Mouse (Mus musculus) brown adipose tissue, adult 24 weeks (tissue): ENCODE data around the gene Atl3. TPM values are rescaled to one million over a fixed set of nuclear protein-coding genes. Genes with fewer than 3 reads are reported as not detected.
"Not testable (repeated sequence)": the region's sequence is repeated elsewhere in the genome, so short reads cannot be mapped to it uniquely, and the experiment has no call there.

Experiments
- H3K27ac ChIP-seq: fragments of 200-500 bp; replicated peaks from 2 replicates; pipeline ENCODE4 v1.5.1; 2012; ENCODE audit warnings: low read depth, mild to moderate bottlenecking, low read length
- H3K4me1 ChIP-seq: fragments of 200-500 bp; 2 replicates; pipeline ENCODE4 v1.6.1; 2012; ENCODE audit warnings: low read length, mixed read lengths; ENCODE audit not compliant: control insufficient read depth, insufficient read depth, insufficient read length
- H3K4me3 ChIP-seq: fragments of 200-500 bp; 2 replicates; pipeline ENCODE4 v1.5.1; 2012; ENCODE audit warnings: low read depth, mild to moderate bottlenecking, low read length, moderate library complexity; ENCODE audit not compliant: insufficient read depth
- polyA plus RNA-seq: library from polyadenylated mRNA; stranded (reverse); fragments of >200 nt; gene quantifications from 2 replicates; pipeline ENCODE4 v1.2.4, GENCODE M21; 2012; ENCODE audit not compliant: missing spikeins, insufficient read depth, insufficient read length

Atl3 gene
- polyA plus RNA-seq, 1 experiment, result 73.5 TPM

- peaks cover 3% of the 10 kb centered on the region; the same call in 1 of the 2 replicates for H3K4me1 ChIP-seq
- no peak overlapping the region for H3K27ac ChIP-seq
- H3K4me3 ChIP-seq, result no peak overlapping the region
Observed at GRCm38 (mm10) chr19:7487680-7488079, 6.2 kb upstream of the Atl3 start.

- H3K27ac ChIP-seq, result no peak overlapping the region
- no peak overlapping the region for H3K4me3 ChIP-seq
- H3K4me1 ChIP-seq, result peaks cover 5% of the 10 kb centered on the region; the same call in 1 of the 2 replicates
Observed at GRCm38 (mm10) chr19:7491960-7492359, 1.9 kb upstream of the Atl3 start.

- no peak overlapping the region for H3K27ac ChIP-seq
- no peak overlapping the region for H3K4me3 ChIP-seq
- peaks cover 5% of the 10 kb centered on the region; the same call in 1 of the 2 replicates for H3K4me1 ChIP-seq
Observed at GRCm38 (mm10) chr19:7492682-7493081, 1.2 kb upstream of the Atl3 start.

DNA sequence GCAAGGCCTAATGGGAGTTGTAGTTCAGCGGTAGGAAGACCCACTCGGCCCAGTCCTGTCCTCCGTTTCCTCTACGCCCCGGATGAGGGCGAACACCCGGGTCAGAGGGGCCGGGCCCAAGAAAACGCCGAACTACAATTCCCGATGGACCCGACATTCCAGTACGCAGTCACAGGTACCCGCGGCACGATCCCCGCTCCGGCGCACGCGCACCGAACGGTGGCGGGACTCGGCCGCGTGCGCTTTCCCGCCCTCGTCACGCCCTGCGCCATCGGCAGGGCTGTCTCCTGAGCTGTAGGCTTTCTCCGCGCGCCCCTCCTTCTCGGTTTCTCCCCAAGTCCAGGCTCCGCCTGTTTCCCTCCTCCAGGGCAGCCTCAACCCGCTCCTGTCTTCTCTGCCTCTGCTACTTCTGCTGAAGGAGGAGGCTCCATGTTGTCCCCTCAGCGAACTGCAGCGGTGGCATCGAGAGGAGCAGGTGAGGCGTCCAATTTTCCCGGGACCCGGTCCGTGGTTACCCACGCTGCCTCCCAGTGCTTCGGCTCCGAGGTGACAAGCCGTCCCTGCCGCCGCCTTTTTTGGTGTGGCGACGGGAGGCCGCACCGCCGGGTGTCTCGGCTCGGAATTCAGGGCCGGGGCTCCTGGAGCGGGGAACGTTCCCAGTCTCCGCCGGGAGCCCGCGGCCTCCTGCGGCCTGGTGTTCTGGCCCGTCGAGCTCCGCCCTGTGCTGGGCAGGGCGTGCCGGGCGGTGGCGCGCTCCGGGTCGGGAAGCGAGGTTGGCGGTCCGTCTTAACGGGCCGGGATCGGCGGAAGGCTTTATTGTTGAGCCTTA lies 561 bp downstream of the Atl3 start:
- peak overlapping the region; percentile 87 for H3K4me3 ChIP-seq
- H3K27ac ChIP-seq, result peak overlapping the region; percentile 91
- peaks cover 2% of the 10 kb centered on the region; the same call in 1 of the 2 replicates for H3K4me1 ChIP-seq

DNA sequence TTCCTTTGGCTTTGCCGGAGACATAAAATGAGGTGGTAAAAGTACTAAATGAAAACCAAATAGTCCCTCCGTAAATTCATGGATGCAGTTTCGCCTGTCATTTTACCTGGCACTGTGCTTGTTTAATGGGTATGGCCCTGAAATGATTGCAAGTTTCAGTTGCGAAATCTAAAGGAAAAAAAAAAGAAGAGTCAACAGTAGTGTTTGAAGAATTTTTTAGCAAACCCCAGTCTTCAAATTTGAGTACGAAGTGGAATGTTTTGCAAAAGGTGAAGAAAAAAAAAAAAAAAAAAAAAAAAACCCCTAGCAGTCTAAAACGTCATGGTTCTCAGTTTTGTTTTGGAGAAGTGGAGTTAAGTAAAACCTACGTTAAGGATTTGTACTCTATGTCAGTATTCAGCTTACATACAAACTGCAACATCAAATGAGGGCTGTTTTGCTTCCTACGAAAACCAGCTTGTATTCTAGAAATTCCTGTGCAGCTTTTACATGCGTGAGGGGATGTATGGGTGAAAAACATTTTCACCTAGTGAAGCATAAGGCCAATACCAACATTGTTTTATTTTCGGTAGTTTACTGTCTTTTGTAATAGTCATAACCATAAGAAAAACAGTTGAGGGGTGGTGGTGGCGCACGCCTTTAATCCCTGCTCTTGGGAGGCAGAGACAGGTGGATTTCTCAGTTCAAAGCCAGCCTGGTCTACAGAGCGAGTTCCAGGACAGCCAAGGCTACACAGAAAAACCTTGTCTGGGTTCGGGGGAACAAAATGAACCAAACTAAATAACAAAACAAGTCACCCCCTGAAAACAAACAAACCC lies 1.6 kb downstream of the Atl3 start:
- Histone ChIP-seq H3K4me1 (peaks cover 2% of the 10 kb centered on the region; the same call in 1 of the 2 replicates), H3K27ac (peak overlapping the region; percentile 45), H3K4me3 (peak overlapping the region; percentile 87)

GRCm38 (mm10) chr19:7496070-7496469 lies 2.2 kb downstream of the Atl3 start:
- H3K4me1 ChIP-seq, H3K4me3 ChIP-seq: not testable (repeated sequence)
- H3K27ac ChIP-seq, result peak overlapping the region; percentile 45

- no peak overlapping the region for H3K4me3 ChIP-seq
- no peak overlapping the region for H3K27ac ChIP-seq
Observed at GRCm38 (mm10) chr19:7498816-7499215, 5.0 kb downstream of the Atl3 start.

GRCm38 (mm10) chr19:7500701-7501100 lies 6.9 kb downstream of the Atl3 start:
- Histone ChIP-seq H3K4me3 (no peak overlapping the region), H3K27ac (peak overlapping the region; percentile 57), H3K4me1 (peaks cover 6% of the 10 kb centered on the region)

More at GRCm38 (mm10) chr19:7498816-7499215, 5.0 kb downstream of the Atl3 start:
- H3K4me1 ChIP-seq, result peaks cover 7% of the 10 kb centered on the region

- Histone ChIP-seq H3K27ac (0 out of 2 replicates have a peak overlapping the region, but pooled peaks have one; percentile 14), H3K4me1 (peaks cover 5% of the 10 kb centered on the region), H3K4me3 (no peak overlapping the region)
Observed at GRCm38 (mm10) chr19:7502432-7502831, 8.6 kb downstream of the Atl3 start.

GRCm38 (mm10) chr19:7506321-7506720 lies 12.5 kb downstream of the Atl3 start:
- Histone ChIP-seq H3K4me3 (no peak overlapping the region), H3K4me1 (peaks cover 3% of the 10 kb centered on the region), H3K27ac (no peak overlapping the region)

GRCm38 (mm10) chr19:7508026-7508425 lies 14.2 kb downstream of the Atl3 start:
- Histone ChIP-seq H3K4me3 (no peak overlapping the region), H3K4me1 (peaks cover 3% of the 10 kb centered on the region), H3K27ac (no peak overlapping the region)

GRCm38 (mm10) chr19:7516437-7516836 lies 22.6 kb downstream of the Atl3 start:
- no peak overlapping the region for H3K27ac ChIP-seq
- no peaks in the 10 kb centered on the region for H3K4me1 ChIP-seq
- H3K4me3 ChIP-seq, result no peak overlapping the region

DNA sequence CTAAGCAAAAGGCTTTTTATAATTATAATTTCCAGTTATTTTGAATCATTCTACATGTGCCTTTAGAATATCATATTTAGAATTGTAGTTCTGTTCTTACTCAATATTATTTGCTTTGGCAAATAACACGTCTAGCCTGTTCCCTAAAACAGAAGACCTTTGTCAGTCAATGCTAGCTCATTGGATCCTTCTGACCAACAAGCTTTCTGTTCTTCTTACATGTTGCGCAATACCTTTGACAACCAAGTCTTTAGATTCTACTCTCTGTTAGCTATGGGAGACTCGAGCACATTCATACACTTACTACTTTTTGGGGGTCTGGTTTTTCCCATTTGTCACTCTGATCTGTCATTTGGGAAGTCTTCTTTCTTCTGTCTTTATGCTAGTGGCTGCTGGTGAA lies 27.8 kb downstream of the Atl3 start:
- Histone ChIP-seq H3K27ac (peak overlapping the region; percentile 2; the same call in 1 of the 2 replicates), H3K4me1 (no peaks in the 10 kb centered on the region; the same call in 1 of the 2 replicates), H3K4me3 (no peak overlapping the region)

- Histone ChIP-seq H3K4me1 (no peaks in the 10 kb centered on the region; the same call in 1 of the 2 replicates), H3K27ac (peak overlapping the region; percentile 28; the same call in 1 of the 2 replicates), H3K4me3 (no peak overlapping the region)
Observed at GRCm38 (mm10) chr19:7522856-7523255, 29.0 kb downstream of the Atl3 start.

DNA sequence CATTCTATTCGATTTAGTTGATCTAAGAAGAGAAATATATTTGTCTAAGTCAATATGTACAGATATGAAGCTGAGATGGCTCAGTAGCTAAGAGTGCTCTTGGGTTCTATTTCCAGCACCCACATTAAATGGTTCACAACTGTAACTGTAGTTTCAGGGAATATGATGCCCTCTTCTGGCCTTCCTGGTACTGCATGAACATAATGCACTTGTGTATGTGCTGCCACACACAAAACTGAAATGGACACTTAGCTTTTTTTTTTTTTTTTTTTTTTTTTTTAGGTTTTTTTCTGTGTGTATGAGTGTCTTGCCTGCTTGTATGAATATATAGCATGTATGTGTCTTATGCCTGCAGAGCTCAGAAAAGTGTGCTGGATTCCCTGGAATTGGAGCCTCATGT lies 29.5 kb downstream of the Atl3 start:
- no peaks in the 10 kb centered on the region; the same call in 1 of the 2 replicates for H3K4me1 ChIP-seq
- no peak overlapping the region for H3K27ac ChIP-seq

More for the DNA sequence above, 29.5 kb downstream of the Atl3 start:
- H3K4me3 ChIP-seq, result no peak overlapping the region
